Mouse (Mus musculus): ENCODE measurements at regions not wholly inside any gene's neighbourhood (a gene's known extent, or its start where the extent isn't known, plus 50 kb on each side); places are given as distances from the start of the nearest gene placed in this dataset.

GRCm38 (mm10) chr2:75118348-75118926 is 292.8 kb downstream of the Mtx2 start:
- TF ChIP-seq CTCF (IDR thresholded peaks at IDR 0.05; ENCODE audit: control insufficient read depth, insufficient read depth, insufficient read length) (no peak), USF1 (IDR thresholded peaks at IDR 0.05; ENCODE audit: low read depth) (no peak), MAX (IDR thresholded peaks at IDR 0.05) (no peak), MYOD1 (IDR thresholded peaks at IDR 0.05; ENCODE audit: control insufficient read depth, insufficient read length, low read depth) (no peak), CEBPB (IDR thresholded peaks at IDR 0.05; ENCODE audit: low read depth) (no peak), MYOG (IDR thresholded peaks at IDR 0.05; ENCODE audit: control insufficient read depth, extremely low read depth, insufficient read length) (no peak), FOSL1 (IDR thresholded peaks at IDR 0.05; ENCODE audit: insufficient read depth, low read length, poor library complexity, severe bottlenecking) (no peak)

All from C2C12 (cell line).